Mouse (Mus musculus): ENCODE data around the gene Mapkap1. TPM values are rescaled to one million over a fixed set of nuclear protein-coding genes. Genes with fewer than 3 reads are reported as not detected.

Gene Mapkap1
- polyA plus RNA-seq, 1 experiment from 2014 or later, result 72.9 TPM

DNA sequence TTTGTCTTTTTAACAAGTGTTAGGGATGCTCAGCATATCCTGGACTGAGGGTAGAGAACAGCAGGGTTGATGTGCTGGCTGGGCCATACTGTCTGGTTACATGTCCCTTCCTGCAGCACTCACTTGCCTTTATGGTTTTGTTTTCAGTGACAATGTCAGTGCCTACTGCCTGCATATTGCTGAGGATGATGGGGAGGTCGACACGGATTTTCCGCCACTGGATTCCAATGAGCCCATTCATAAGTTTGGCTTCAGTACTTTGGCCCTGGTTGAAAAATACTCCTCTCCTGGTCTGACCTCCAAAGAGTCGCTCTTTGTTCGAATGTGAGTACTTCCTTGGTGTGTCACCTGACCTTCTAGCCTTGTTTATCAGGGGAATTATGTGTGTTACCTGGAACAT lies 112.0 kb downstream of the Mapkap1 start:
- no peaks in the 10 kb centered on the region for H3K9me3 ChIP-seq (ENCODE audit: control insufficient read depth, low read length)
- H3K4me1 ChIP-seq (ENCODE audit: control insufficient read depth, insufficient read depth, low read length), result no peaks in the 10 kb centered on the region
- H3K27me3 ChIP-seq (replicated peaks; ENCODE audit: control insufficient read depth, insufficient read depth, low read length), result no peaks in the 10 kb centered on the region
- no peak overlapping the region for H3K27ac ChIP-seq (ENCODE audit: low read length)
- no peak overlapping the region for H3K9ac ChIP-seq (ENCODE audit: low read depth, low read length)
- 89% methylated on average over 5 of the region's 5 CpGs for WGBS
- H3K4me3 ChIP-seq (ENCODE audit: low read length), result no peak overlapping the region
- H3K36me3 ChIP-seq (ENCODE audit: control insufficient read depth, insufficient read depth, low read length), result no peaks in the 10 kb centered on the region
- ATAC-seq, result no peak
- H3K4me2 ChIP-seq (ENCODE audit: low read depth, low read length), result no peak overlapping the region

DNA sequence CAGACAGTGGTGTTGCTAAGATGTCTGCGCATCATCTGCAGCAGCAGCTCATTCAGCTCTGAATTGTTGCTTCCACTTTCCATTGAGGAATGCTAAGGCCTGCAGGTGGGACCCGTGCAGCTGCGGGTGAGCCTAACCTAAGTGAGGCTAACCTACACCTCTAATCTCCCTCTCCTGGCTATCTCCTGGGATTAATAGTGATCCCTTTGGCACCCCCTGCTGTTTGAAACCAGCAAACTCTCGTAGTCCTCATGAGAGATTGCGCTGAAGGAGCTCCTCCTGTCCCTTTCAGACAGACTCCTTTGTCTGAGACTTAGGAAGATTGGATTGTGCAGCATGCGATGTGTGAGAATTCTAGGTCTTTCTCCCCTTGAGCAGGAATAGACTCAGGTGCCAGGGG lies 113.0 kb downstream of the Mapkap1 start:
- no peaks in the 10 kb centered on the region for H3K9me3 ChIP-seq (ENCODE audit: control insufficient read depth, low read length)
- ATAC-seq, result no peak
- no peak overlapping the region for H3K27ac ChIP-seq (ENCODE audit: low read length)
- no peak overlapping the region for H3K4me3 ChIP-seq (ENCODE audit: low read length)
- H3K36me3 ChIP-seq (ENCODE audit: control insufficient read depth, insufficient read depth, low read length), result no peaks in the 10 kb centered on the region
- no peak overlapping the region for H3K9ac ChIP-seq (ENCODE audit: low read depth, low read length)
- WGBS, result 43% methylated on average over 6 of the region's 6 CpGs
- H3K27me3 ChIP-seq (replicated peaks; ENCODE audit: control insufficient read depth, insufficient read depth, low read length), result no peaks in the 10 kb centered on the region
- no peak overlapping the region for H3K4me2 ChIP-seq (ENCODE audit: low read depth, low read length)
- H3K4me1 ChIP-seq (ENCODE audit: control insufficient read depth, insufficient read depth, low read length), result 0 out of 2 replicates have a peak, but pooled peaks cover 2% of the 10 kb centered on the region

- H3K27ac ChIP-seq (ENCODE audit: low read length), result no peak overlapping the region
- no peak overlapping the region for H3K9ac ChIP-seq (ENCODE audit: low read depth, low read length)
- H3K27me3 ChIP-seq (replicated peaks; ENCODE audit: control insufficient read depth, insufficient read depth, low read length), result no peaks in the 10 kb centered on the region
- H3K4me1 ChIP-seq (ENCODE audit: control insufficient read depth, insufficient read depth, low read length), result 0 out of 2 replicates have a peak, but pooled peaks cover 3% of the 10 kb centered on the region
- H3K36me3 ChIP-seq (ENCODE audit: control insufficient read depth, insufficient read depth, low read length), result no peaks in the 10 kb centered on the region
- WGBS, result 86% methylated on average over 3 of the region's 3 CpGs
- no peaks in the 10 kb centered on the region for H3K9me3 ChIP-seq (ENCODE audit: control insufficient read depth, low read length)
- no peak overlapping the region for H3K4me3 ChIP-seq (ENCODE audit: low read length)
- H3K4me2 ChIP-seq (ENCODE audit: low read depth, low read length), result no peak overlapping the region
- ATAC-seq, result no peak
These were observed 114.8 kb downstream of the Mapkap1 start for GRCm38 (mm10) chr2:34521384-34521783.

- Histone ChIP-seq H3K9me3 (ENCODE audit: control insufficient read depth, low read length) (no peaks in the 10 kb centered on the region), H3K36me3 (ENCODE audit: control insufficient read depth, insufficient read depth, low read length) (no peaks in the 10 kb centered on the region), H3K27ac (ENCODE audit: low read length) (peak overlapping the region; percentile 6; the same call in 1 of the 2 replicates), H3K4me2 (ENCODE audit: low read depth, low read length) (no peak overlapping the region), H3K4me3 (ENCODE audit: low read length) (no peak overlapping the region), H3K9ac (ENCODE audit: low read depth, low read length) (no peak overlapping the region), H3K4me1 (ENCODE audit: control insufficient read depth, insufficient read depth, low read length) (0 out of 2 replicates have a peak, but pooled peaks cover 3% of the 10 kb centered on the region), H3K27me3 (replicated peaks; ENCODE audit: control insufficient read depth, insufficient read depth, low read length) (no peaks in the 10 kb centered on the region)
- ATAC-seq, result peak; percentile 64
- WGBS, result 41% methylated on average over 15 of the region's 15 CpGs
These were observed 120.2 kb downstream of the Mapkap1 start for GRCm38 (mm10) chr2:34526527-34527371.

DNA sequence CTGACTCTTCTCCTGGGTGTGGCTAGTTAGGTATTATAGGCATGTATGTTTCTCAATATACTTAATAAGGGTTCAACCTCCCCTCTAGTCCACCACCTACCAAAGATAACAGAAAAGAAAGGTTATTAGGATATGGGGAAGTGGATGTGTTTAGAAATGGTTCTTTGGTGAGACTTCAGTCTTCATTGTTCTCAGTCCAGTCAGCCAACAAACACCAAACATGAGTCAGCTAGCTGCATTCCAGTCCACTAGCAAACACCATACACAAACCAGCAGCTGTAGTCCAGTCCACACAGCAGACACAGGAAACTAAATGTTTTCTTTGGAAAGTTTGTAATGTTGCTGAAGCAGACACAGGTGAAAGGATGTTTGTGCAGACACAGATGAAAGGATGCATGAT lies 121.9 kb downstream of the Mapkap1 start:
- no peak for ATAC-seq
- Histone ChIP-seq H3K4me1 (ENCODE audit: control insufficient read depth, insufficient read depth, low read length) (0 out of 2 replicates have a peak, but pooled peaks cover 3% of the 10 kb centered on the region), H3K9ac (ENCODE audit: low read depth, low read length) (no peak overlapping the region), H3K4me2 (ENCODE audit: low read depth, low read length) (no peak overlapping the region), H3K27me3 (replicated peaks; ENCODE audit: control insufficient read depth, insufficient read depth, low read length) (no peaks in the 10 kb centered on the region), H3K27ac (ENCODE audit: low read length) (no peak overlapping the region), H3K9me3 (ENCODE audit: control insufficient read depth, low read length) (no peaks in the 10 kb centered on the region), H3K4me3 (ENCODE audit: low read length) (no peak overlapping the region), H3K36me3 (ENCODE audit: control insufficient read depth, insufficient read depth, low read length) (no peaks in the 10 kb centered on the region)

- no peak for ATAC-seq
These were observed 123.5 kb downstream of the Mapkap1 start for GRCm38 (mm10) chr2:34530042-34530441.

GRCm38 (mm10) chr2:34531801-34532298 lies 125.3 kb downstream of the Mapkap1 start:
- no peaks in the 10 kb centered on the region for H3K27me3 ChIP-seq (replicated peaks; ENCODE audit: control insufficient read depth, insufficient read depth, low read length)
- peak overlapping the region; percentile 34 for H3K27ac ChIP-seq (ENCODE audit: low read length)
- WGBS, result 38% methylated on average over 3 of the region's 3 CpGs
- no peak for ATAC-seq
- H3K4me3 ChIP-seq (ENCODE audit: low read length), result no peak overlapping the region
- H3K36me3 ChIP-seq (ENCODE audit: control insufficient read depth, insufficient read depth, low read length), result no peaks in the 10 kb centered on the region
- no peaks in the 10 kb centered on the region for H3K9me3 ChIP-seq (ENCODE audit: control insufficient read depth, low read length)
- no peak overlapping the region for H3K9ac ChIP-seq (ENCODE audit: low read depth, low read length)
- no peak overlapping the region for H3K4me2 ChIP-seq (ENCODE audit: low read depth, low read length)
- H3K4me1 ChIP-seq (ENCODE audit: control insufficient read depth, insufficient read depth, low read length), result no peaks in the 10 kb centered on the region

More at GRCm38 (mm10) chr2:34530042-34530441, 123.5 kb downstream of the Mapkap1 start:
- H3K9ac ChIP-seq (ENCODE audit: low read depth, low read length), result no peak overlapping the region
- 59% methylated on average over 3 of the region's 3 CpGs for WGBS
- H3K27ac ChIP-seq (ENCODE audit: low read length), result no peak overlapping the region
- no peaks in the 10 kb centered on the region for H3K27me3 ChIP-seq (replicated peaks; ENCODE audit: control insufficient read depth, insufficient read depth, low read length)
- H3K9me3 ChIP-seq (ENCODE audit: control insufficient read depth, low read length), result no peaks in the 10 kb centered on the region
- no peaks in the 10 kb centered on the region for H3K36me3 ChIP-seq (ENCODE audit: control insufficient read depth, insufficient read depth, low read length)
- H3K4me1 ChIP-seq (ENCODE audit: control insufficient read depth, insufficient read depth, low read length), result no peaks in the 10 kb centered on the region
- no peak overlapping the region for H3K4me2 ChIP-seq (ENCODE audit: low read depth, low read length)
- H3K4me3 ChIP-seq (ENCODE audit: low read length), result no peak overlapping the region

DNA sequence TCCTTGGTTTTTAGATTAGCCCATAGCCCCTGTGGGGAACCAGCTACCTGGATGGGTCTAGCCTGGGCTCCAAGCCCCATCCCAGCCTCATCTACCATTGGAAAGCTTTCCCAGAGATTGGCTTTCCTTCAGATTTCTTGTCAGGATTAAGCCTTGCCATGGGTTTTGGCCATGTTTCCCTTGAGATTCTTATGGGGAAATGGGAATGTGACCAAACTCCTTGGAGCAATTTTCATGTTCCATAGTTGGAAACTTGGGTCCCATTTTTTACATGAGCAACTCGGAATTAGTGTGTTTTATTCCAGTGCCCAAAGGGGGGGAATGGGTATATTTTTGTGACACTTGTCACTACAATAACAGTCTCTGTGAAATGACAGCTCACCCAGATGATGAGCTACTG lies 125.8 kb downstream of the Mapkap1 start:
- 89% methylated on average over 1 of the region's 1 CpGs for WGBS
- Histone ChIP-seq H3K27ac (ENCODE audit: low read length) (peak overlapping the region; percentile 34), H3K9me3 (ENCODE audit: control insufficient read depth, low read length) (no peaks in the 10 kb centered on the region), H3K9ac (ENCODE audit: low read depth, low read length) (no peak overlapping the region), H3K27me3 (replicated peaks; ENCODE audit: control insufficient read depth, insufficient read depth, low read length) (no peaks in the 10 kb centered on the region), H3K4me2 (ENCODE audit: low read depth, low read length) (no peak overlapping the region), H3K4me1 (ENCODE audit: control insufficient read depth, insufficient read depth, low read length) (no peaks in the 10 kb centered on the region), H3K4me3 (ENCODE audit: low read length) (no peak overlapping the region), H3K36me3 (ENCODE audit: control insufficient read depth, insufficient read depth, low read length) (no peaks in the 10 kb centered on the region)
- ATAC-seq, result no peak

GRCm38 (mm10) chr2:34533281-34533680 lies 126.7 kb downstream of the Mapkap1 start:
- H3K9ac ChIP-seq (ENCODE audit: low read depth, low read length), result no peak overlapping the region
- H3K36me3 ChIP-seq (ENCODE audit: control insufficient read depth, insufficient read depth, low read length), result no peaks in the 10 kb centered on the region
- no peak overlapping the region for H3K4me3 ChIP-seq (ENCODE audit: low read length)
- no peaks in the 10 kb centered on the region for H3K9me3 ChIP-seq (ENCODE audit: control insufficient read depth, low read length)
- H3K4me1 ChIP-seq (ENCODE audit: control insufficient read depth, insufficient read depth, low read length), result no peaks in the 10 kb centered on the region
- no peak for ATAC-seq
- no peak overlapping the region for H3K27ac ChIP-seq (ENCODE audit: low read length)
- H3K4me2 ChIP-seq (ENCODE audit: low read depth, low read length), result no peak overlapping the region
- no peaks in the 10 kb centered on the region for H3K27me3 ChIP-seq (replicated peaks; ENCODE audit: control insufficient read depth, insufficient read depth, low read length)

All from intestine, embryonic 16.5 days (tissue).